Mouse (Mus musculus) MEL (cell line): ENCODE data around the gene Med12l.

Source experiments
- CHD1 ChIP-seq: IDR thresholded peaks from 2 replicates; pipeline ENCODE4 v1.6.1; 2012; ENCODE audit warnings: low read depth, mild to moderate bottlenecking, inconsistent platforms, low read length, improper control_type of control experiment
- CTCF ChIP-seq, 3 experiments: IDR thresholded peaks in 2 of 3; conservative IDR thresholded peaks in 1 of 3; 2 replicates each; pipeline ENCODE4 v1.5.1; 2011 to 2012; ENCODE audit warnings: low read length in 3 of 3, low read depth in 2 of 3, mild to moderate bottlenecking in 2 of 3, improper control_type of control experiment in 1 of 3, inconsistent platforms in 1 of 3, mixed read lengths in 1 of 3, moderate library complexity in 1 of 3; ENCODE audit not compliant: control insufficient read depth in 1 of 3, insufficient read depth in 1 of 3, poor library complexity in 1 of 3, severe bottlenecking in 1 of 3
- GATA1 ChIP-seq: IDR thresholded peaks from 2 replicates; pipeline ENCODE4 v1.6.1; 2011; ENCODE audit warnings: low read depth, low read length, improper control_type of control experiment
- HCFC1 ChIP-seq: IDR thresholded peaks from 2 replicates; pipeline ENCODE4 v1.6.1; 2012; ENCODE audit warnings: low read depth, mild to moderate bottlenecking, inconsistent platforms, low read length, improper control_type of control experiment, moderate library complexity
- MAX ChIP-seq: IDR thresholded peaks from 2 replicates; pipeline ENCODE4 v1.6.1; 2011; ENCODE audit warnings: low read length, improper control_type of control experiment
- NELFE ChIP-seq: IDR thresholded peaks from 2 replicates; pipeline ENCODE4 v1.6.1; 2011; ENCODE audit warnings: low read depth, low read length, improper control_type of control experiment
- POLR2A ChIP-seq, 2 experiments: IDR thresholded peaks; 2 replicates each; pipeline ENCODE4 v1.6.1; 2011 to 2012; ENCODE audit warnings: low read length in 2 of 2, mild to moderate bottlenecking in 2 of 2, control low read depth in 1 of 2, improper control_type of control experiment in 1 of 2, low read depth in 1 of 2, moderate library complexity in 1 of 2; ENCODE audit not compliant: control insufficient read depth in 1 of 2, insufficient read depth in 1 of 2, poor library complexity in 1 of 2
- SMC3 ChIP-seq: IDR thresholded peaks from 2 replicates; pipeline ENCODE4 v1.6.1; 2011; ENCODE audit warnings: low read depth, low read length, improper control_type of control experiment
- TCF12 ChIP-seq: IDR thresholded peaks from 2 replicates; pipeline ENCODE4 v1.6.1; 2014; ENCODE audit warnings: low read depth, mild to moderate bottlenecking, inconsistent platforms, low read length, improper control_type of control experiment, moderate library complexity

DNA sequence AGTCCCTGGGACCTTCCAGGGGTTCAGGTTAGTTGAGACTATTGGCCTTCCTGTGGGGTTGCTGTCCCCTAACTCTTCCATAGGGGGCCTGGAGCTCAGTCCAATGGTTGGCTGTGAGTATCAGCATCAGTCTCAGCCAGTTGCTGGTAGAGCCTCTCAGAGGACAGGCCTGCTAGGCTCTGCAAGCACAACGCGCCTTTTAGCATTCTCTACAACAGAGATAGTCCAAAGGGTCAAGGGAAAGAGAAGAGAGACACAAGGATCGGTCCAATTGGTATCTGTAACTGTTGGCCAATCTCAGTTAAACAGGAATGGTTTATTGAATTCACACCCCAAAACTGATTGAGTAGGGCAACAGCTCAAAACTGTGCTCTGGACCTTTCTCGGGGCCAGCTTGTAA, 101.8 kb downstream of the Med12l start:
- TF ChIP-seq SMC3: no peak
- TF ChIP-seq POLR2A (IDR thresholded peaks at IDR 0.05; ENCODE audit: control insufficient read depth in 1 of 2, insufficient read depth in 1 of 2, low read depth in 1 of 2, low read length in 2 of 2, poor library complexity in 1 of 2): no peak
- no peak for TF ChIP-seq GATA1
- no peak for TF ChIP-seq HCFC1
- no peak for TF ChIP-seq TCF12
- no peak for TF ChIP-seq NELFE
- TF ChIP-seq CTCF (IDR thresholded peaks at IDR 0.05 in 2 of 3, conservative IDR thresholded peaks at IDR 0.05 in 1 of 3; ENCODE audit: control insufficient read depth in 1 of 3, insufficient read depth in 1 of 3, low read depth in 2 of 3, low read length in 3 of 3, poor library complexity in 1 of 3, severe bottlenecking in 1 of 3): no peak
- TF ChIP-seq CHD1: no peak
- TF ChIP-seq MAX: no peak
